Mouse (Mus musculus) lung, postnatal 0 days (tissue): ENCODE measurements at regions not wholly inside any gene's neighbourhood (a gene's known extent, or its start where the extent isn't known, plus 50 kb on each side); places are given as distances from the start of the nearest gene placed in this dataset.
A peak's percentile ranks its signal among the peaks of the same experiment; 100 is the strongest.

Source experiments
- ATAC-seq: fragments of 200-750 bp; cut with Nextera tagmentation; 2 replicates; pipeline ENCODE4 v1.8.0; 2017; ENCODE audit warnings: moderate library complexity
- DNase-seq: peaks from one replicate; pipeline ENCODE4 v3.0.0-alpha.2; 2016; ENCODE audit warnings: low spot score
- H3K27ac ChIP-seq: fragments of 300-500 bp; sonication (generic); 2 replicates; pipeline ENCODE4 v1.5.1; 2014; ENCODE audit warnings: antibody characterized with exemption, mild to moderate bottlenecking, low read length, mixed read lengths
- H3K27me3 ChIP-seq: fragments of 300-500 bp; sonication (generic); replicated peaks from 2 replicates; pipeline ENCODE4 v1.6.1; 2014; ENCODE audit warnings: low read length, mixed read lengths; ENCODE audit not compliant: insufficient read depth
- H3K36me3 ChIP-seq: fragments of 300-500 bp; sonication (generic); 2 replicates; pipeline ENCODE4 v1.6.1; 2014; ENCODE audit warnings: low read length, mixed read lengths; ENCODE audit not compliant: insufficient read depth
- H3K4me1 ChIP-seq: fragments of 300-500 bp; sonication (generic); 2 replicates; pipeline ENCODE4 v1.6.1; 2014; ENCODE audit warnings: antibody characterized with exemption, low read depth, low read length, mixed read lengths; ENCODE audit not compliant: insufficient read depth
- H3K4me2 ChIP-seq: fragments of 300-500 bp; sonication (generic); replicated peaks from 2 replicates; pipeline ENCODE4 v1.6.1; 2014; ENCODE audit warnings: low read depth, mild to moderate bottlenecking, low read length, moderate library complexity, mixed read lengths
- H3K4me3 ChIP-seq: fragments of 300-500 bp; sonication (generic); 2 replicates; pipeline ENCODE4 v1.5.1; 2014; ENCODE audit warnings: low read depth, low read length
- H3K9ac ChIP-seq: fragments of 300-500 bp; sonication (generic); replicated peaks from 2 replicates; pipeline ENCODE4 v1.6.1; 2014; ENCODE audit warnings: low read depth, mild to moderate bottlenecking
- H3K9me3 ChIP-seq: fragments of 300-500 bp; sonication (generic); 2 replicates; pipeline ENCODE4 v1.6.1; 2016; ENCODE audit warnings: low read length, mixed read lengths
- CTCF ChIP-seq: IDR thresholded peaks from 2 replicates; pipeline ENCODE4 v1.5.1; 2016; ENCODE audit warnings: antibody characterized with exemption, mild to moderate bottlenecking
- EP300 ChIP-seq: IDR thresholded peaks from 2 replicates; pipeline ENCODE4 v1.6.1; 2016; ENCODE audit warnings: antibody characterized with exemption, mild to moderate bottlenecking, control low read depth
- WGBS: fragments of 180-500 bp; shearing (Covaris S2); extraction: QIAGEN DNeasy Blood & Tissue Kit; methylation state at CpG from one replicate; pipeline ENCODE4 v1.1.7; 2014; 5-methylcytosine and 5-hydroxymethylcytosine counted together

DNA sequence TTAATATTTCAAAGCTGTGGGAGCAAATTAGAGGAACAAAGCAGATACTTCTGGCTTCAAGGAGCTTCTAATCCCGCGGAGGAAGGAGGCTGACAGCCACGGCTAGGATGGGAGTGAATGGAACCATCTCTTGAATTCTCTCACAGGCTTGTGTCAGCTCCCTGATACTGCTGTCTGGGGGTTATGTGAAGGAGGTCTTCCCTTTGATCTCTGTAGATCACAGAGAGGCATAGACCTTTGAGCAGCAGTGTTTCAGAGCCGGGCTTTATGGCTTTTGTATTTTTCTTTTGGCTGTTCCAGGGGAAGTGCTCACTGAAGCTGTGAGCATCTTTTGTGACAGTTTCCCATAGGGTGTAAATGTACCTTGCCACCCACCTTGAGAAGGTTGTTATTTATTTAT is 132.2 kb downstream of the Slc4a3 start:
- WGBS: 46% methylated on average over 4 of the region's 4 CpGs
- TF ChIP-seq CTCF: no peak
- TF ChIP-seq EP300: no peak
- no peak for ATAC-seq

DNA sequence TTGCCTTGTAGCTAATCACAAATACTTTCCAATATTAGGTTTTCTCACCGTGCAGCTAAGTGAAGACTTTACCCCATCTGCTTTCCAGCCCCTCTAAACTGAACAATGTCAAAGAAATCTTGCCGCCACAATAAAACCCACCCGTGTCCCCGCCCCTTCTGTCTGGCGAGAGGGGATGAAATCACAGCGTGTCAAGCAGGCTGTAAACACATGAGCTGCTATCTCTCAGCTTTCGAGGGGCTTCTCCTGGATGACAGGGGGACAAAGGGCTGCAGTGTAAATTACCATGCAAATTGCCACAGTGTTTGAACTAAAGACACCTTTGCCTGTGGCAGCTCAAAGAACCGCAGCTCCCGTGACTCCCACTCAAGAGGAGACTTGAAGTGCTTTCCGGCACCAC is 134.3 kb downstream of the Slc4a3 start:
- ATAC-seq: no peak
- no peak for TF ChIP-seq CTCF
- TF ChIP-seq EP300: no peak
- Histone ChIP-seq H3K9ac (no peak overlapping the region), H3K9me3 (no peaks in the 10 kb centered on the region), H3K27me3 (no peaks in the 10 kb centered on the region), H3K36me3 (no peaks in the 10 kb centered on the region), H3K4me2 (no peak overlapping the region), H3K4me3 (no peak overlapping the region), H3K4me1 (no peaks in the 10 kb centered on the region), H3K27ac (no peak overlapping the region)
- no peak for DNase-seq
- 16% methylated on average over 10 of the region's 10 CpGs for WGBS

More for the DNA sequence above, 132.2 kb downstream of the Slc4a3 start:
- Histone ChIP-seq H3K36me3 (no peaks in the 10 kb centered on the region), H3K4me1 (no peaks in the 10 kb centered on the region), H3K9me3 (no peaks in the 10 kb centered on the region), H3K4me2 (no peak overlapping the region), H3K27ac (no peak overlapping the region), H3K9ac (no peak overlapping the region), H3K27me3 (no peaks in the 10 kb centered on the region), H3K4me3 (no peak overlapping the region)
- no peak for DNase-seq

DNA sequence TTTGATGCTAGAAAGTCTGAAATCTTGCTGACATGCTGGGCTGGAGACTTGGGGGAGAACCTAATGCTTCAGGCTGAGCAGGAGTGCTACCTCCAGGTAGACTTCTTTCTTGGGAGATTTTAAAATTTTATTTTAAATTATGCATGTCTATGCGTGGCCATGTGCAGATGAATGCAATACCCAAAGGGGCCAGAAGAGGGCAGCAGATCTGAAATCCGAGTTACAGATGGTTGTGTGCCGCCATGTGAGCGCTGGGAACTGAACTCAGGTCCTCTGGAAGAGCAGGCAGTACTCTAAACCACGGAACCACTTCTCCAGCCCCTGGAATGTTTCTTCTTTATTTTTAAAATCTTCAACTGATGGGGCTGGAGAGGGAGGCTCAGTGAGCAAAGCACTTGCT is 135.8 kb downstream of the Slc4a3 start:
- no peak overlapping the region for H3K4me2 ChIP-seq
- no peaks in the 10 kb centered on the region for H3K27me3 ChIP-seq
- H3K27ac ChIP-seq: no peak overlapping the region
- WGBS: 95% methylated on average over 5 of the region's 5 CpGs
- no peaks in the 10 kb centered on the region for H3K36me3 ChIP-seq
- ATAC-seq (no peak), DNase-seq (no peak)
- no peak overlapping the region for H3K4me3 ChIP-seq
- no peaks in the 10 kb centered on the region for H3K9me3 ChIP-seq
- H3K4me1 ChIP-seq: no peaks in the 10 kb centered on the region
- H3K9ac ChIP-seq: no peak overlapping the region
- no peak for TF ChIP-seq EP300
- peak; percentile 27 for TF ChIP-seq CTCF

DNA sequence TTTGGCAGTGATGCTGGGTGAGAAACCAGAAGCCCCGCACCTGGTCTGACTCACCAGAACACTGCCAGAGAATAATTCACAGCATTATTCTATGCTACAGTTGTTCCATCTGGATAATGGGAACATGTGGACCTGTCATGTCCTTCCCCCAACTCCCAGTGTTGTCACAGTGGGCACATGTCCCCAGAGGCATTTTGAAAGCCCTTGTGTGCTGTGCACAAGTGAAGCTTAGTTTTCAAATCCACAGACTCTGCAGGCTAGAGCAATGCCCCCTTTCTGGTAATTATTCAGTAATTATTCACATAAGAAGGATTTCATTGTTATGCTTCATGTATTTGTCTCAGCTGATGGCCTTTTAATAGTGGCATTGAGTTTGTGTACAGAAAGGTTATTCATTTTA is 146.7 kb downstream of the Slc4a3 start:
- Histone ChIP-seq H3K4me1 (no peaks in the 10 kb centered on the region), H3K36me3 (no peaks in the 10 kb centered on the region), H3K9me3 (no peaks in the 10 kb centered on the region), H3K4me3 (no peak overlapping the region), H3K27me3 (no peaks in the 10 kb centered on the region), H3K27ac (no peak overlapping the region), H3K9ac (no peak overlapping the region), H3K4me2 (no peak overlapping the region)
- TF ChIP-seq CTCF (no peak), EP300 (no peak)
- DNase-seq (no peak), ATAC-seq (no peak)
- WGBS: 75% methylated on average over 1 of the region's 1 CpGs

DNA sequence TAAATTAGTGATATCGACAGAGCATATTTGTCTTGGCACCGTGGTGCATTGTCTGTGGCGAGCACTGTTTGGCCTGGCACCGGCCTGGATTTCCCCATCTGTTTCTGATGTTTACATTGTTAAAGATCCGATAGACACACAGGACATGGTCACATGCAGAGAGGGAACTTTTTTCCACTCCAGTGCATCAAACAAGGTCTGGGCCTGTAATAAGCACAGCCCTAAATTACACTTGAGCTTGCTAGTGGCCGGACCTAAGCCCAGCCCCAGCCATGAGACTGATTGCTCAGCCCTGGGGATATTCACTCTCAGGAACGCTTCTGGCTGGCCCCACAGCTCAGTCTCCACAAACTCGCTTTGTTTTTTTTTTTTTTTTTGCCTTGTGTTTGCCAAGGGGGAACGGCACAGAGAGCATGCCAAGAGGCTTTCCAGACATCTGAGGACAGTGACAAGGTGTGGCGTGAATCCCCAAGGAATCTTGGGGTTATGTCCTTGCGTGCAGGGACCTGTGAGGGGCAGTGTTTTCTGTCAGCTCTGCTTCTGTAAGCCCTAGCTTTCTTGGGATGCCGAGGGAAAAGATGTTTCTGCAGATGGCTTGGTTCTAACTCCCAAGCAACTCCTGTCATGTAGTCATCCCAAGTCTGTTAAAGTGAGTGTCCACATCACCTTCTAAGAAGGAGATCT is 147.3 kb downstream of the Slc4a3 start:
- Histone ChIP-seq H3K9ac (no peak overlapping the region), H3K4me1 (no peaks in the 10 kb centered on the region), H3K9me3 (no peaks in the 10 kb centered on the region), H3K36me3 (no peaks in the 10 kb centered on the region), H3K4me2 (no peak overlapping the region), H3K27ac (no peak overlapping the region), H3K27me3 (no peaks in the 10 kb centered on the region), H3K4me3 (no peak overlapping the region)
- no peak for DNase-seq
- WGBS: 21% methylated on average over 12 of the region's 12 CpGs
- peak; percentile 47; the same call in 1 of the 2 replicates for ATAC-seq
- peak; percentile 19; the same call in 1 of the 2 replicates for TF ChIP-seq CTCF
- no peak for TF ChIP-seq EP300

DNA sequence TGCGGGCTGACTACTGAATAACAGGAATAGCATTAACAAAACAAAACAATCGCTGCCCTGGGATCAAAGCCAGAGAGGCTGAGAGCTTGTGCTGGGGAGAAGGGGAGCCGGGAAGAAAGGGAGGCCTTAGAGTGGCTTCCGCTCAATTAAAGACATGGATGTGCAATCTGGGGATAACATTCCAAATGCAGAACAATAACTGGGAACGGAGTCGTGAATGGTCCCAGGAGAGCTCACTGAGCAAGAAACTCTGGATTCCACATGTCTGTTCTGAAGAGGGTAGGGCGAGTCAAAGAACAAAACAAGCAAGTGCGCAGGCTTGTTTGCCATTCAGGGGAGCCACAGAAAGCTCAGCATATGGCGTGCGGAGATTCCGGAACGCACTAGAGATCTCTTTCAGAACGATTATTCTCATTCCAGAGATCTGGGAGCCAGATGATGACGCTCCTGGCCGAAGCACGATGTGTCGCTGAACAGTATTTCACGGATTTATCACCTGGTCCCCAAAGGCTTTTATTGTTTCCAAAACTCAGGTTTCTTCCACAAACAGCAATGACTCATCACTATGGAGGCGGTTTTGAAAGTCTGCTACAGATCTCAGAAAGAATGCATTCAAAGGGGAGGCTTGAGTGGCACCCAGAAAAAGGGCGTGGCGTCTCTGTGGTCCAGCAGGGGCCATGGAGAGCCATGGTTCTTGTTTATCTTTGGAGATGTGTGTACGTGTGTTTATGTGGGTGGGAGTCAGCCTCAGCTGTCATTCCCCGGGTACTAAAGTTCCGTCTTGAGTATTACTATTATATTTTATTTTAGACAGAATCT is 159.0 kb downstream of the Slc4a3 start:
- DNase-seq (peak; percentile 25), ATAC-seq (no peak)
- Histone ChIP-seq H3K4me2 (0 out of 2 replicates have a peak overlapping the region, but pooled peaks have one; percentile 3), H3K9ac (no peak overlapping the region), H3K9me3 (no peaks in the 10 kb centered on the region), H3K27me3 (no peaks in the 10 kb centered on the region), H3K4me1 (no peaks in the 10 kb centered on the region), H3K27ac (no peak overlapping the region), H3K4me3 (no peak overlapping the region), H3K36me3 (no peaks in the 10 kb centered on the region)
- 55% methylated on average over 24 of the region's 24 CpGs for WGBS
- TF ChIP-seq EP300: no peak
- no peak for TF ChIP-seq CTCF
